Mouse (Mus musculus): Measurements from ENCODE around the gene Ncoa3. TPM values are rescaled to one million over a fixed set of nuclear protein-coding genes. Genes with fewer than 3 reads are reported as not detected.
A peak's percentile ranks its signal among the peaks of the same experiment; 100 is the strongest.

The Ncoa3 gene
- total RNA-seq, 2 experiments from 2014 or later = 34.6 to 37.8 TPM

GRCm38 (mm10) chr2:166106631-166107030 lies 114.2 kb downstream of the Ncoa3 start:
- DNase-seq = peak in 1 of 2 experiments; percentile 39

GRCm38 (mm10) chr2:166107911-166108310 lies 115.5 kb downstream of the Ncoa3 start:
- DNase-seq = peak; percentile 42 to 56

GRCm38 (mm10) chr2:166108326-166108725 lies 115.9 kb downstream of the Ncoa3 start:
- DNase-seq = peak; percentile 76 to 84

- no peak for DNase-seq
These were observed 118.3 kb downstream of the Ncoa3 start for GRCm38 (mm10) chr2:166110764-166111163.

- DNase-seq = no peak
These were observed 118.8 kb downstream of the Ncoa3 start for GRCm38 (mm10) chr2:166111238-166111637.

GRCm38 (mm10) chr2:166111831-166112250 lies 119.4 kb downstream of the Ncoa3 start:
- DNase-seq = no peak

GRCm38 (mm10) chr2:166112986-166113385 lies 120.5 kb downstream of the Ncoa3 start:
- no peak for DNase-seq

- no peak for DNase-seq
These were observed 123.3 kb downstream of the Ncoa3 start for GRCm38 (mm10) chr2:166115571-166116277.

GRCm38 (mm10) chr2:166116278-166116608 lies 123.8 kb downstream of the Ncoa3 start:
- no peak for DNase-seq

- DNase-seq = no peak
These were observed 124.3 kb downstream of the Ncoa3 start for GRCm38 (mm10) chr2:166116704-166117103.

- no peak for DNase-seq
These were observed 127.6 kb downstream of the Ncoa3 start for GRCm38 (mm10) chr2:166119992-166120391.

- no peak for DNase-seq
These were observed 129.4 kb downstream of the Ncoa3 start for GRCm38 (mm10) chr2:166121681-166122355.

GRCm38 (mm10) chr2:166122781-166123180 lies 130.3 kb downstream of the Ncoa3 start:
- no peak for DNase-seq

Other genes with a start within 250 kb of the Ncoa3 start
- 100 to 1,000 TPM; 162 to 181 TPM for gene Zmynd8, start 93.6 kb upstream of the Ncoa3 start, total RNA-seq (2021)
- 100 to 1,000 TPM; 110 to 111 TPM for gene Sulf2, start 163.0 kb downstream of the Ncoa3 start, total RNA-seq (2021)

Data from layer of hippocampus, postnatal 36 days (tissue).